Mouse (Mus musculus): ENCODE data around the gene Haus2.

GRCm38 (mm10) chr2:120663491-120664154 lies 54.4 kb downstream of the Haus2 start:
- TF ChIP-seq POLR2A (IDR thresholded peaks at IDR 0.05; ENCODE audit: borderline replicate concordance, control insufficient read depth, low read depth, low read length) (no peak), CTCF (IDR thresholded peaks at IDR 0.05; ENCODE audit: control insufficient read depth, insufficient read depth, low read length) (no peak)
